Mouse (Mus musculus) cerebellum, postnatal 36 days (tissue): ENCODE results near the gene Pts.

Source experiments
- DNase-seq, 2 experiments: peaks; one replicate each; pipeline ENCODE4 v3.0.0; 2021 to 2022; ENCODE audit warnings: mixed read lengths in 2 of 2

Gene Pts

DNA sequence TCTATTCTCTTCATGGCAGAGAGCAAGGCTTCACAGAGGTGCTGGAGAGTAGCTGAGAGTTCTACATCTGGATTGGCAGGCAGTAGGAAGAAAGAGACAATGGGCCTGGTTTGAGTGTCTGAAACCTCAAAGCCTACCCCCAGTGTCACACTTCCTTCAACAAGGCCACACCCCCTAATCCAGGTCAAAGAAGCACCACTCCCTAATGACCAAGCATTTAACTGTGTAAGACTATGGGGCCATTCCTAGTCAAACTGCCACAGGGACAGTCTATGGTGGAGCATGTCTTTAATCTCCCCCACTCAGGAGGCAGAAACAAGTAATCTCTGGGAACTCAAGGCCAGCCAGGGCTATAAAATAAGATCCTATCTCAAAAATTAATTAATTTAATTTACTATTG, 37.7 kb downstream of the Pts start:
- no peak for DNase-seq

DNA sequence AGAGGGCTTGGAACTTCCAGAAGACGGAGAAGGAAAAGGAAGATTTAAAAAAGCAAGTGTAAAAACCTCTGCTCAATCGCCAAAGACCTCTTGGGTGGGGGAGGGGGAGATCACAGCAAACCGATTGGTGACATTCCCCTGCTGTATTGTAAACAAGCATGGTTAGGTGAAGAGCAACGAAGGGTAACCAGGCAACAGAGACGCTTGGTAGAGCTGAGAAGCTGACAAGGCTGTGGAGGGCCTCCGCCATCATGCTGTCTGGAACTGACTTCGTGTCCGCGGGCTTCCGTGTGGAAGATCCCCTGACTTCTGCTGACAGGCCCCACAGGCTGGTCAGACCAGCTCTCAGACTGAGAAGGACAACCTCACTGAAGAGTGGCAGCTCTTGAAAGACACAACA, 43.0 kb downstream of the Pts start:
- no peak for DNase-seq

DNA sequence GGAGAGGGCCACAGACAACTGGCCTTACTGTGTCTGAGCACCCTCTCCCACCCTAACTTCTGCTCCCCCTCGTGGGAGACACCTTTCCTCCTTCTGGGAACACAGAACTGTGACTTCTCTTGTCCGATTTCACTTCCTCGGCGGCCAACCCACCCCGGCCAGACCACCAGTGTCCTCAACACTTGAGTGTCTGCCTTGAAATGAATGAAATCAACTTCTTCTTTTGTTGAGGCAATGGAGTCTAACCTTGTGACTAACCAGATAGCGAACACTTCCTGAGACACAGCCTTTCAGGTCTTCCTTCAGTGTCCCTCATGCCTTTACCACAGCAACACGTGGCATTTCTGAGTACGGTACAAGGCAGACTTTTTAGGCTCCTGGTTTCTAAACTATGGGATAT, 45.8 kb downstream of the Pts start:
- no peak for DNase-seq

DNA sequence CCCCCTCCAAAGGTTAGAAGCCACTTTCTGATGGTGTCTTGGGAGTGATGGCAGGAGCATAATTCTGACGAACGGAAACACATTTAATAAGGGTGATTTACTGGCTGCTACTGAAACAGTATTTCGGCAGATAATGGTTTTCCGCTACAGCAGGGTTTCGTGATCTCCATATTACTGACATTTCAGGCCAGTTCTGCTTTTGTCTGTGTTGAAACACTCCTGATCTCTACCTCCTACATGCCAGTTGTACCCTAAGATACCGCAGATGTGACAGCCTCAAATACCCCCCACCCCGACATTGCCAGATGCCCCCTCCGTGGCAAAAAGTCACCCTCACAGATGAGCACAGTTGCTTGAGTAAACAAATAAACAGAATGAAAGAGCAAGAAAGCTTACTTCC, 49.0 kb downstream of the Pts start:
- no peak for DNase-seq

DNA sequence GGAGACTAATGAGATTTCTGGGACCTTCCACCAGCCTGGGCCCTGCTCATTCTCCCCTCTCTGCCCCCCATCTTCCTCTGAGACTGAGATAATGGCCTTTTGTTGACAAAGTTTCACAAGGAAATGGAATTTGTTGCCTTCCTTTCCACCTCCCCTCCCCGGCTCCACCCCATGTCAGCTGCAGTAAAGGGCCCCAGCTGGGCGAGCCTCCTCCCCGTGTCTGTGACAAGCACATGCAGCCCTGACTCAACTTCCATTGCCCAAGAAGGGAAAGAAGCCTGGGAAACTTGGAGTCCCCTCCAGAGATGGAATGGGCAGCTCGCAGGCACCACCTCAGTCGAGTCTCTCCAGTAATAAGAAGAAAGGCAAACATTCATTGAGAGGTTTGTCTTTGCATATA, 49.7 kb downstream of the Pts start:
- DNase-seq: no peak

DNA sequence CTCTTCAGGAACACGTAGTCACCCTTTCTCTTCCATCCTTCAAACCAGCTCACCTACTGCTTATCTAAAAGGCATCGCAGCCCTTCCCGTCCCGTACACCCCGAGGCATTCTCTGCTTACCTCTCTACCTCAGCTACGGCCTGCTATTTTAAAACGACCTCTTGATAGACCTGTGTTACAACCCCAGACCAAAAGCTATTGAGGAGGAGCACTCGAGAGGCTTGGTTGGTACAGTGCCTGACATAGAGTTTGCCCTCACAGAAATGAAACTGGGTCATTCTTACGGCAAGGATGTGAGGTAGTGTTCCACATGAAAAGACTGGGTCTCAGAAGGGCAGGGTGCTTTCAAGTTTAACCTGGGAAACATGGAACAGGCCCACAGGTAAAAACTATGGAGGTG, 51.3 kb downstream of the Pts start:
- DNase-seq: no peak

DNA sequence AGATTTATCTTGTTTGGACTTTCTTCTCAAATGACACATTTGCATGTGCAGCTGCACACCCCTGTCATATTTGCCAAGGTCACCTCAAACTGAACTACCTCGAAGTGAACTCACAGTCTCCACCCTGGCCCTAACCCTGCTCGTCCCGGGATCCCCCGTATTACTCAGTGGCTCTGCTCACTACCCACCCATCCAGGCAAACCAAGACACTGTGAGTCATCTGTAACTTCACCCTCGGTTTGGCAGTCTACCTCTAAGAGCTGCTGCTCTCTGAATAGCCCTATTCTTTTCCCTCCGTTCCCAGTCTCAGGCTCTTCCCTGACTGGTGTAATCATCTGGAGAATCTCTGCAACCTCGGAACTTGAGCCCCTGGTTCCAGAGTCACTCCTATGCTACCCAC, 51.9 kb downstream of the Pts start:
- DNase-seq: no peak

DNA sequence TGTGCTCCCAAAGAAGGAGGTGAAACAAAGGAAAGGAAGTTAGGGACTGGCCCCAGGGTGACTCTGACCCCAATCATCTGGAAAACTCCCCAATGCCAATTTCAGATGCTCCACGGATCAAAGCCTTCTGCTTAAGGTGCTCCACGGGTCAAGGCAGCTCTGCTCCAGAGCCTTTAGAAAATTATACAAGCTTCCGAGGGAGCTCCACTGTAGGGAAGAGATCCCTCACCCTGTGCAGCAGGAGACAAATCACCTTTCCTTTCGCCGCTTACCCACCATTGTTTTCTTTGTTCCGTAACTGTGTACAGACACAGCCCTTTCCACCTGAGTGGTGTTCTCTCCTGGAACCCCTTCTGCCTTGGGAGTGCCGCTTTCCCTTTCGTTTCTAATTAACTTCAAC, 52.8 kb downstream of the Pts start:
- DNase-seq: no peak

DNA sequence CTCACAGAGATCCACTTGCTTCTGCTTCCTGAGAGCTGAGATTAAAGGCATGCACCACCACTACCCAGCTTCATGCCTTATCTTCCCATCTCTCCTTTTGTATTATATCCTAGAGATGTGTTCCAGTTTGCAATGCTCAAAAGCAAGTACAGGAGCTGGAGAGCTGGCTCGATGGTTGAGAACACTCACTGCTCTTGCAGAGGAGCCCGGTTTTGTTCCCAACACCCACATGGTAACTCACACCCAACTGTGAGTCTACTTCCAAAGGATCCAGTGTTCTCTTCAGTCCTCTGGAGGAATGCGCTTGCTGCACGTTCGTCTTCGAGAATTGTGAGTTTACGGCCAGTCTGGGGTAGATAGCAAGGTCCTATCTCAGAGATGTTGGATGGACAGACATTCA, 53.2 kb downstream of the Pts start:
- no peak for DNase-seq
